Mouse (Mus musculus) cortical plate, adult 2 months (tissue): ENCODE data around the gene Kif3c.

ENCODE experiments used
- CTCF ChIP-seq: fragments of 200-500 bp; IDR thresholded peaks from 2 replicates; pipeline ENCODE4 v1.5.1; 2011; ENCODE audit warnings: mild to moderate bottlenecking, control low read depth, low read length; ENCODE audit not compliant: insufficient read depth; ENCODE audit errors: extremely low read depth
- POLR2A ChIP-seq: fragments of 200-500 bp; IDR thresholded peaks from 2 replicates; pipeline ENCODE4 v1.6.1; 2011; ENCODE audit warnings: mild to moderate bottlenecking, low read length, control low read depth; ENCODE audit not compliant: insufficient read depth; ENCODE audit errors: extremely low read depth

DNA sequence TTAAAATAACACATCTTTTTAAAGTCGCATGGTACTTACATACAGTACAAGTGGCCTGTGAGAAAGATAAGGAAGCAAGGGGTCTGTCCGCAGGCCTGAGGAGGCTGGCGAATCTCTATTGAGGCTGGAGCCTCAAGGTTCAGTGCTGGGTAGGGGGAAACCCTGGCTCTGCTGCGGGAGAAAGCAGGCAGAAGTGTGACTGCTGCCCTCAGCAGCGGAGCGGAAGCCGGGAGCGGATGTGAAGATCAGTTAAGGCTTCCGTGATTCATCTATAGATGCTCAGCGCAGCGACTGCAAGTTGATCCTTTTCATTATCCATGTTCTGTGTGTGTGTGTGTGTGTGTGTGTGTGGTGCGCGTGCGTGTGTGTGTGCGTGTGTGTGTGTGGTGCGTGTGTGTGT lies 8.1 kb upstream of the Kif3c start:
- TF ChIP-seq POLR2A = no peak
- TF ChIP-seq CTCF = no peak
